Mouse (Mus musculus) cerebellum, adult 2 months (tissue): ENCODE measurements around the gene Pde7b.

Experiments used
- CTCF ChIP-seq: fragments of 200-500 bp; IDR thresholded peaks from 2 replicates; pipeline ENCODE4 v1.5.1; 2011; ENCODE audit warnings: low read depth, mild to moderate bottlenecking, control low read depth, low read length, moderate library complexity, borderline replicate concordance; ENCODE audit not compliant: insufficient read depth
- POLR2A ChIP-seq: fragments of 200-500 bp; IDR thresholded peaks from 2 replicates; pipeline ENCODE4 v1.6.1; 2011; ENCODE audit warnings: low read length, control low read depth, borderline replicate concordance; ENCODE audit not compliant: insufficient read depth

GRCm38 (mm10) chr10:20684151-20684550 lies 40.7 kb downstream of the Pde7b start:
- TF ChIP-seq CTCF (no peak), POLR2A (no peak)
